Mouse (Mus musculus) intestine, embryonic 14.5 days (tissue): ENCODE data around the gene Zfp36l2. TPM values are rescaled to one million over a fixed set of nuclear protein-coding genes. Genes with fewer than 3 reads are reported as not detected.
"Not testable (repeated sequence)": the region's sequence is repeated elsewhere in the genome, so short reads cannot be mapped to it uniquely, and the experiment has no call there.

Experiments used
- ATAC-seq: fragments of 200-750 bp; cut with Nextera tagmentation; replicated peaks from 2 replicates; pipeline ENCODE4 v1.8.0; 2017; ENCODE audit warnings: low read depth, moderate number of reproducible peaks, moderate TSS enrichment, moderate library complexity; ENCODE audit not compliant: low FRiP score, low TSS enrichment
- DNase-seq: peaks from one replicate; pipeline ENCODE4 v3.0.0-alpha.2; 2018; ENCODE audit warnings: low spot score
- H3K27ac ChIP-seq: fragments of 300-500 bp; sonication (generic); 2 replicates; pipeline ENCODE4 v1.5.1; 2014; ENCODE audit warnings: low read depth, mild to moderate bottlenecking, control low read depth
- H3K27me3 ChIP-seq: fragments of 300-500 bp; sonication (generic); replicated peaks from 2 replicates; pipeline ENCODE4 v1.6.1; 2014; ENCODE audit warnings: low read length, control low read depth; ENCODE audit not compliant: control insufficient read depth, insufficient read depth
- H3K36me3 ChIP-seq: fragments of 300-500 bp; sonication (generic); 2 replicates; pipeline ENCODE4 v1.6.1; 2014; ENCODE audit warnings: low read length, control low read depth; ENCODE audit not compliant: control insufficient read depth, insufficient read depth
- H3K4me1 ChIP-seq: fragments of 300-500 bp; sonication (generic); replicated peaks from 2 replicates; pipeline ENCODE4 v1.6.1; 2014; ENCODE audit warnings: low read length, control low read depth, mixed read lengths; ENCODE audit not compliant: control insufficient read depth, insufficient read depth
- H3K4me2 ChIP-seq: fragments of 300-500 bp; sonication (generic); 2 replicates; pipeline ENCODE4 v1.6.1; 2014; ENCODE audit warnings: low read length
- H3K4me3 ChIP-seq: fragments of 300-500 bp; sonication (generic); 2 replicates; pipeline ENCODE4 v1.5.1; 2014; ENCODE audit warnings: low read depth, low read length, control low read depth, mixed read lengths
- H3K9ac ChIP-seq: fragments of 300-500 bp; sonication (generic); 2 replicates; pipeline ENCODE4 v1.6.1; 2014; ENCODE audit warnings: mild to moderate bottlenecking, low read length
- H3K9me3 ChIP-seq: fragments of 300-500 bp; sonication (generic); 2 replicates; pipeline ENCODE4 v1.6.1; 2016; ENCODE audit warnings: low read length, control low read depth; ENCODE audit not compliant: control insufficient read depth
- WGBS: fragments of 180-500 bp; shearing (Covaris S2); extraction: QIAGEN DNeasy Blood & Tissue Kit; methylation state at CpG from one replicate; pipeline ENCODE4 v1.1.7; 2014; 5-methylcytosine and 5-hydroxymethylcytosine counted together
- polyA plus RNA-seq: library from polyadenylated mRNA; unstranded; fragments of >200 nt; fragmentation: Nextera tagmentation; extraction: Ambion mirVana; gene quantifications from 2 replicates; pipeline ENCODE4 v1.2.1, GENCODE M21; 2014

Gene Zfp36l2
- polyA plus RNA-seq, 1 experiment from 2014 or later, result 36.5 TPM

DNA sequence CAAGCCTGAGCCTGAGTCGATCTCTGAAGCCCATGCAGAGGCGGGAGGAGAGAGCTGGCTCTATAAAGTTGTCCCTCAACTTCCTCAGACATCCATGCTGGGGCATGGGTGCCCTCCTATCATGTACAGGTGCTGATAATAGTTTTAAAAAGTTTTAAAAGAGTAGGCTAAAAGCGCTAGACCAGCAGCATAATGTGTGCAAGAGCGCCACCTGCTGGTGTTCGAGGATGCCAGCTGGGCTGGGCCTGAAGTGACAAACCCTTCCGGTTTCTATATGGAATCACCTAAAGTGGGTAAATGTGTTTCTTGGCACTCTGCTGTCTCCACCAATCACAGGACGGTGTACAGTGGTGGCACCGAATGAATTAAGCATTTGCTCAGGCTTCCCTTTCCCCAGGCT is 3.1 kb upstream of the Zfp36l2 start:
- Histone ChIP-seq H3K4me3 (no peak overlapping the region), H3K27ac (no peak overlapping the region), H3K4me1 (peaks cover 10% of the 10 kb centered on the region), H3K27me3 (no peaks in the 10 kb centered on the region), H3K4me2 (no peak overlapping the region), H3K9me3 (no peaks in the 10 kb centered on the region), H3K9ac (no peak overlapping the region), H3K36me3 (peaks cover 31% of the 10 kb centered on the region)
- 29% methylated on average over 8 of the region's 8 CpGs for WGBS
- DNase-seq (peak; percentile 95), ATAC-seq (no peak)

DNA sequence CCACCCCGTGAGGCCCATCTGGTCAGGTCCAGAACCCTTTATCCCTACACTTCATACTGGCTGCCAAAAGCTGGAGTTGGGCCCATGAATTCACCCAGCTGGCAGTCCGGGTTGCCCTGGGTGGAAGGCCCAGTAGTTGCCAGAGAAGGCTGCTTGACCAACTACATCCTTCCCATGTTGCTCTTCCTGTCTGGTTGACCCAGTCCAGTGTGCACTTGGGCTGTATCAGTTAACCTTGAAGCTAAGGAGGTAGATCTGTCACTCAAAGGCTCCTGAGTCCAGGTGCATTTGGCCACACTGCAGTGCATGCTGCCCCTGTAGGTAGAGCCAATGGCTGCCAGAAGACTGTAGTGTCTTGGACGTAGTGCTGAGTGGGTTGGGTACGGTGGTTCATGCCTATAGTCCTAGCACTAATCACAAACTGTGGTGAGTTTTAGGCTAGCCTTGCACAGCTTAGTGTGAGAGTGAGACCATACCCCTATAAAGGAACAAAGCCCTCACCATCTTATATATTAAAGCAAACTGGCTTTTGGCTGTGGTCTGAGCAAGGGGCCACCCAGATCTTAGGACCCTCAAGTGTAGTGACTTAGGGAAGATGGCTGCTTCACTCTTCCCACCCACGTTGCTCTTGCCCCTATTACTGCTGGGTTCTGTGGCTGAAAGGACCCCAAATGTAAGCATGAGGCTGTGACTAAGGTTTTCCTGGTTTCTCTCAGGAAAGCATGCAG is 1.5 kb upstream of the Zfp36l2 start:
- DNase-seq (peak; percentile 46), ATAC-seq (no peak)
- Histone ChIP-seq H3K36me3 (peaks cover 42% of the 10 kb centered on the region), H3K9ac (peak overlapping the region; percentile 60), H3K4me2 (peak overlapping the region; percentile 61), H3K4me1 (peaks cover 10% of the 10 kb centered on the region), H3K27me3 (no peaks in the 10 kb centered on the region), H3K9me3 (no peaks in the 10 kb centered on the region), H3K4me3 (peak overlapping the region; percentile 75; the same call in 1 of the 2 replicates), H3K27ac (peak overlapping the region; percentile 97)
- WGBS, result 73% methylated on average over 5 of the region's 5 CpGs

DNA sequence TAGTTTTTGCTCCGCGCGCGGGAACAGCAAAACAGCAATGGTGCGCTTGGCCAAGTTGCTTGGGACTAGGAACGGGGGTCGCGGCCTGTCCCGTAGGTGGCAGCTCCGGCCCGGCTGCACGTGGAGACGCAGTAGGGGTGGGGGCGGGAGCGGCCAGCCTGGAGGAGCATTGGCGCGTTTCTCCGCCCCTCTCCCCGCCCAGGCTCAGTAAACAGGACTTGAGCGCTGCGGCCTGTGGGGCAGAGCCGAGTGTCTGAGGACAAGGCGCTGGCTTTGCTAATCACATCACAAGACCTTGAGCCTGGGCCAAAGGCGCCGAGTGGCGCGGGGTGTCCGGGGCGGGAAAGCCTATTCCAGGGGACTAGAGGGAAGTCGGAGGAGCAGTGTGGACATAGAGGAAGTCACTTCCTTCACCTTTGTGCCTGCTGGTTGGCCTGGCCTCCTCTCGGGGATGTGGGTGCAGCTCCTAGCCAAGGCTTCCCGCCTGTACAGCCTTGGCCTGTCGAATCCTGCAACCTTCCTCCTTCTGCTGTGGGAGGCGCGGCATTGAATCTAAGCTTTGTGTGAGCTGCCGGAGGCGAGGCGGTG is 721 bp upstream of the Zfp36l2 start:
- Histone ChIP-seq H3K27me3 (no peaks in the 10 kb centered on the region), H3K4me2 (peak overlapping the region; percentile 61), H3K9ac (peak overlapping the region; percentile 60), H3K4me3 (peak overlapping the region; percentile 75), H3K27ac (peak overlapping the region; percentile 97), H3K4me1 (peaks cover 10% of the 10 kb centered on the region), H3K9me3 (no peaks in the 10 kb centered on the region), H3K36me3 (peaks cover 42% of the 10 kb centered on the region)
- ATAC-seq (peak; percentile 85), DNase-seq (peak; percentile 94)
- WGBS, result 2% methylated on average over 38 of the region's 38 CpGs

DNA sequence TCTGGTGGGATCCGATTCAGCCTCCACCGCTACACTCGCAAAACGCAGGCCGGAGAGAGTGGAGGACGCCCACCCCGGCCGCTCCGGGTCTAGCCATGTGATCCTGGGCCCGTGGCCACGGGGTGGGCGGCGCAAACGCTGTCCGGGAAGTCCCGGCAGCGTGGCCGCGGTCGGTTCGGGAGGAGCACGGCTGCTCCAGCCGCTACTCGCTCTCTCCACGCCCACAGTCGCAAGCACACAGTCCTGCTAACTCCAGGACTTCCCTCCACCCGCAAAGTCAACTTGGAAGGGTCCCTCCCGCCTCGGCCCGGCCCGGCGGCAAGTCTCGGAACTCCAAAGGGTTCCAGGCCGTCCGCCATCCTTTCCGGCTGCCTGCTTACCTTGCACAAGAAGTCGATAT is 483 bp downstream of the Zfp36l2 start:
- not testable (repeated sequence) for DNase-seq, H3K27me3 ChIP-seq, H3K9me3 ChIP-seq
- WGBS, result under 1% methylated on average over 9 of the region's 37 CpGs
- Histone ChIP-seq H3K9ac (peak overlapping the region; percentile 98), H3K27ac (peak overlapping the region; percentile 97), H3K4me1 (peaks cover 22% of the 10 kb centered on the region), H3K4me3 (peak overlapping the region; percentile 77), H3K4me2 (peak overlapping the region; percentile 61), H3K36me3 (peaks cover 30% of the 10 kb centered on the region)
- peak; percentile 25 for ATAC-seq

DNA sequence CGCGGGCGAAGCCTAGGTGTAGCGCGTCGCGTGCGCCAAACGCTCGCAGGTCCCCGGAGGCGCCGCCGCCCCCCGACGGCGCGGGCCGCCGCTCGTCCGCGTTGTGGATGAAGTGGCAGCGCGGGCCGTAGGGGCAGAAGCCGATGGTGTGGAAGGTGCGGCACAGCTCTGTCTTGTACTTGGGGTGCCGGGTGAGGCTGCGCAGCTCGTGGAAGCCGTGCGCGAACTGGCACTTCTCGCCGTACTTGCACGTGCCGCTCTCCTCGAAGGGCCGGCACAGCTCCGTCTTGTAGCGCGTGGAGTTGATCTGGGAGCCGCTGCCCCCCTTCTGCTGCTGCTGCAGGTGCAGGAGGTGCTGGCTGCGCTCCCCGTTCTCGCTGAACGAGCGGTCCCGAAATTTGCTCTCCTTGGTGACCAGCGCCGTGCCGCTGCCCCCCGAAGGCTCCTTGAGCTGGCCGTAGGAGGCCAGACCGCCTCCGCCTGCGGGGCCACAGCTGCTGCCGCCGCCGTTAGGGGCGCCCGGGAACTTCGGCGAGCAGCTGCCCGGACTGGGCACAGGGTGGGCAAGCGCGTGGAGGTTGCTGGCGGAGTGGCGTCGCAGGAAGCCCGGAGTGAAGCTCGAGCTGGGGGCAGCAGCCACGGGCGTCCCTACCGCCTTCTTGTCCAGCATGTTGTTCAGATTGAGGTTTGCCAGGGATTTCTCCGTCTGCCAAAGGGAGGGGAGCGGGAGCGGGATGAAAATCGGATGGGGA is 1.1 kb downstream of the Zfp36l2 start:
- peak overlapping the region; percentile 61 for H3K4me2 ChIP-seq
- peaks cover 28% of the 10 kb centered on the region for H3K4me1 ChIP-seq
- DNase-seq (peak; percentile 89), ATAC-seq (no peak)
- peaks cover 27% of the 10 kb centered on the region for H3K36me3 ChIP-seq
- H3K9ac ChIP-seq, result peak overlapping the region; percentile 98
- peak overlapping the region; percentile 97 for H3K27ac ChIP-seq
- WGBS, result under 1% methylated on average over 75 of the region's 80 CpGs
- no peaks in the 10 kb centered on the region for H3K27me3 ChIP-seq
- peak overlapping the region; percentile 77 for H3K4me3 ChIP-seq
- H3K9me3 ChIP-seq, result no peaks in the 10 kb centered on the region

DNA sequence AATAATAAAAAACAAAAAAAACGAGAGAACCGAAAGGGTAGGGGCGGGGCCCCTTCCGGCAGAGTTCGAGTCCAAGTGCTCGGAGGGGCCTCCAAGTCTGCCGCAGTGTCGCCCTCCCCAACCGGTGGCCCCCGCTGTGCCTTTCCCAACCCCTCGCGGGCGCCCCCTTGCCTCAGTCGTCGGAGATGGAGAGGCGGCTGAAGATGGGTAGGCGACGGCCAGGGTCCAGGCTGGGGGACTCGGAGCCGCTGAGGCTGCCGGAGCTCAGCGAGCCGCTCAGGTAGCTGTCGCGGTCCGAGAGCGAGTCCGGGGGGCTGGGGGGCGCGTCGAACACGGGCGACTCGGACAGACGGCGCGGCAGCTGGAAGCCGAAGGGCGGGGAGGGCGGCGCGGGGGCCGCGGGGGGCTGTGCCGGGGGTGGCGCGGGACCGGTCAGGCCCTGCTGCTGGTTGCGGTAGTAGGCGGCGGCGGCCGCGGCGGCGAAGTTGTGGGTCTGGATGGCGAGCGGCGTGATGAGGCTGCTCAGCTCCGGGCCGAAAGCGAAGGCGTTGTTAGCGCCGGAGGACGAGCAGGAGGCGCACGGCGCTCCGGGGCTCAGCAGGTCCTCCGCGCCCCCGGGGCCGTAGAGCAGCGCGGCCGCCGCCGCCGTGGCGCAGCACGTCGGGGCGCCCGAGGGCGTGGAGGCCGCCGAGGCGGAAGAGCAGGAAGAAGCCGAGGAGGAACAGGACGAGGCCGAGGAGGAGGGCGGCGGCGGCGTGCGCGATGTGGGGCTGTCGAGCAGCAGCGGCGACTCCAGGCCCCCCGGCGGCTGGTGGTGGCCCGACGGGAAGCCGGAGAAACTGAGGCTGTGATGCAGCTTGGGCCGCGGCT is 1.9 kb downstream of the Zfp36l2 start:
- peak overlapping the region; percentile 98 for H3K9ac ChIP-seq
- H3K4me3 ChIP-seq, result peak overlapping the region; percentile 77
- peak overlapping the region; percentile 97 for H3K27ac ChIP-seq
- peak; percentile 86 for DNase-seq
- peaks cover 36% of the 10 kb centered on the region for H3K4me1 ChIP-seq
- no peaks in the 10 kb centered on the region for H3K9me3 ChIP-seq
- peaks cover 25% of the 10 kb centered on the region for H3K36me3 ChIP-seq
- under 1% methylated on average over 97 of the region's 108 CpGs for WGBS
- H3K27me3 ChIP-seq, result no peaks in the 10 kb centered on the region
- no peak for ATAC-seq
- H3K4me2 ChIP-seq, result peak overlapping the region; percentile 61

DNA sequence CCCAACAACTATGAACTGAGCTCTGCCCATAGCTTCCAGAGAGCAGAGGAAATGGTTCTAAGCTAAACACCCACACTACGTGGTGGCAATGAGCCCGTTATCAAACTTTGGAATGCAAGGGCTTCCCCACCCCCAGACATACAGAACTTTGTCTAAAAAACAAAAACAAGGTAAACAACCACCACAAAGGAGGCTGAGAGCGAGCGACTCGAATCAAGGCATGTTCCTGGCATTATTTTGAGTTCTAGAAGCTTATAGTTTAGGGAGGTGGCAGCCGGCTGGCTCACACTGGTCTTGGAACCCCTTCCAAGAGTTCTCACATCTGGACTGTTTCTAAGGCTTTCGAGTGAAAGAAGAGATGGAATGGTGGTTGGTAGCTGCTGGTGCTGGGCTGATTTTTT is 2.7 kb downstream of the Zfp36l2 start:
- ATAC-seq (no peak), DNase-seq (peak; percentile 79)
- peaks cover 21% of the 10 kb centered on the region for H3K36me3 ChIP-seq
- no peaks in the 10 kb centered on the region for H3K27me3 ChIP-seq
- peak overlapping the region; percentile 77 for H3K4me3 ChIP-seq
- H3K4me1 ChIP-seq, result peaks cover 41% of the 10 kb centered on the region
- WGBS, result under 1% methylated on average over 7 of the region's 7 CpGs
- H3K4me2 ChIP-seq, result peak overlapping the region; percentile 61
- H3K27ac ChIP-seq, result peak overlapping the region; percentile 97
- no peaks in the 10 kb centered on the region for H3K9me3 ChIP-seq
- H3K9ac ChIP-seq, result peak overlapping the region; percentile 98

DNA sequence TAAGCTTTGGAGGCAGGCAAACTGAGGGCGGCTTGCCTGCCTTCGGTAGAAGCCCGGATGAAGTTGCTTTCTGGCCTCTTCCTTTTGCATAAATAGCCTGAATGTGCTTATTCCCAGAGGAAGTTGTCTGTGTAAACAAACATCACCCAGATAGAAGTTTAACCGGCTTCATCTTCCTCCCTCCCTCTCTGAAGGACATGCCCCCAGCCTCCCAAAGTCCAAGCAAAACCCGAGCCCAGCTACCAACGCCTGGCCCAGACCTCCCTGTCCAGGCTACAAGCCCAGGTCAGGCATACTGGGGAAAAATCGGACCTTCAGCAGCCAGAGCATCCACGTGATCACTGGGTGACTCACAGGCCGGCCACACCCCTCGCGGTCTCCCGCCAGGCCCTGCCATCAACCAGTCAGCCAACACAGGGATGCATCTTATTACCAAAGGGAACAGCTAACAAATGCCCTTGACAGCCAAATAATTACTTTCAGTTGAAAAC is 4.4 kb downstream of the Zfp36l2 start:
- H3K27me3 ChIP-seq, result no peaks in the 10 kb centered on the region
- WGBS, result 0% methylated on average over 12 of the region's 12 CpGs
- peaks cover 21% of the 10 kb centered on the region for H3K36me3 ChIP-seq
- peaks cover 38% of the 10 kb centered on the region for H3K4me1 ChIP-seq
- peak overlapping the region; percentile 45 for H3K9ac ChIP-seq
- peak overlapping the region; percentile 54 for H3K4me2 ChIP-seq
- peak overlapping the region; percentile 85 for H3K27ac ChIP-seq
- peak overlapping the region; percentile 33 for H3K4me3 ChIP-seq
- no peaks in the 10 kb centered on the region for H3K9me3 ChIP-seq
- ATAC-seq, result no peak
- DNase-seq, result peak; percentile 85
